Mouse (Mus musculus) T-helper 17 cell (primary cell): ENCODE results near the gene Kcnk13.

Experiments
- in situ Hi-C, 2 experiments: fragments of 300-600 bp; cut with MboI, MseI; formaldehyde crosslinking; loops; 1 replicate in 1 of 2; 2 replicates in 1 of 2; pipeline ENCODE4 v1.15.1; 2025; ENCODE audit warnings: high pct_unique_total_duplicates in 2 of 2

Gene Kcnk13

DNA sequence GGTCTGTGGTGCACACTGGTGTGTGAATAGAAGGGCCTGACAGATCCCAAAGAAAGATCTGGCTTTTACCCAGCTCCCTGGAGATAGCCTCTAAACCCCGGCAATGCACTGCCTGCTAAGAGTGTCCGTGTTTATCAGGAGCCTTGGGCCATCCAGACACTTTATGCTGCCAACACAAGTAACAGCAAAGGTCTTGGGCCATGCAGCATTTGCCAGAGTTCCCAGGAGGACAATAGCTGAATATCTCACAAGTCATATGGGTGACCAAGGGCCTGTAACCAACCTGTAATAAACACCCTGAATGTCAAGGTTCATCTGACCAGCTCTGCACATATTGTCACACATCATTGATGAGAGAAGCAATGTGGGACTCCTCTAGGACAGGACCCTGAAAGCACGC lies 123.7 kb downstream of the Kcnk13 start:
- in situ Hi-C loops, result no loop called here

DNA sequence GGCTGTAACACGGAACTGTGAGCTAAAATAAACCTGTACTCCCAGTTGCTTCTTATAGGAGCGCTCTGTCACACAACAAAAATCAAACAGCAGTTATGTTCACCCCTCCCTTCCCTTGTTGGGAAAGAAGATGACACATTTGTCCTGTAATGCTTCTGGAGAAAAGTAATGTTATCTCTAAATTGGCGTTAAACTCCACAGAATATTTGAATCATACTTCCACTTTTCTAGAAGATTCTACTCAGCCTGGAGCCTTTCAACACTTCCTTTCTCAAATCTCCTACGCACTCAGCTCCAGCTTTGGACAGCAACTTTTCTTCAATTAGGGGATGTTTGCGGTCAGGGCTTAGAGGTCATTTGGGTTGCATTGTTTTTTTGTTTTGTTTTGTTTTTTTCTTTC lies 125.0 kb downstream of the Kcnk13 start:
- in situ Hi-C loops, result no loop called here

DNA sequence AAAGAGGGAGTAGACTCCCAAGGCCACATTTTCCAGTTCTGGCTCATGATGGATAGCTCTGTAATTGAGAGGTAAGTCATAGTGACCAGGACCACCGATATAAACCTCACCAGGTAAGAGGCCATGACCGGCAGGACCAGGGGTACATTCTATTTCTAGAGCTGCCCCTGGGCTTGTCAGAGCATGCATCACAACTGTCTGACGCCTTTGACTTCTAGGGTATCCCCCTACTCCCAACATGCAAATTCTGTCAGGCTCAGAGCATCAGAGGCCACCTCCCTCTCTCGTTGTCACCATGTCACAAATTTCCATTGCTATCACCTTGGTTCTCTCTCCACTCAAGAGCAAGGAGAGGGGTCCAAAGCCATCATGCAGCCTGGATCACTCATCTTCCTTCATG lies 126.5 kb downstream of the Kcnk13 start:
- in situ Hi-C loops, result loop anchor here in 1 of 2 experiments (5.0 kb wide), 1 partner anchor 103 kb away; no protein-coding TSS in a partner anchor

DNA sequence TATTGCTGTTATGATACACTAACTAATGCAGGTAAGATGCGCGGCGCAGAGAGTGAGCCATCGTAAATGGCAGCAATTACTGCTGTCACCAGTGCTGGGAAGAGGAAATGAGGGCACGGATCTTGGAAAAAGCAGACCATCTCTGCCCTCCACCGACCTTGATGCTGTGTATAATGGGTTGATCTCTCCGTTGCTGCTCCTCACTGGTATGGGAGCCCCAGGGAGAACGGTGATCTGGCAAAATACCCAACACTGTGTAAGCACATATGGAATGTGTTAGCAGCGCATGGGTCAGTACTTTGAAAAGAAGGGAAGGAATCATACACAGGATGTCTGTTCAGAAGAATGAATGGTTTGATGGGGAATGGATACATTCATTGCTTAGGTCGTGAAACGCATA lies 128.7 kb downstream of the Kcnk13 start:
- in situ Hi-C loops, result loop anchor here in 1 of 2 experiments (5.0 kb wide), 1 partner anchor 106 kb away; no protein-coding TSS in a partner anchor

DNA sequence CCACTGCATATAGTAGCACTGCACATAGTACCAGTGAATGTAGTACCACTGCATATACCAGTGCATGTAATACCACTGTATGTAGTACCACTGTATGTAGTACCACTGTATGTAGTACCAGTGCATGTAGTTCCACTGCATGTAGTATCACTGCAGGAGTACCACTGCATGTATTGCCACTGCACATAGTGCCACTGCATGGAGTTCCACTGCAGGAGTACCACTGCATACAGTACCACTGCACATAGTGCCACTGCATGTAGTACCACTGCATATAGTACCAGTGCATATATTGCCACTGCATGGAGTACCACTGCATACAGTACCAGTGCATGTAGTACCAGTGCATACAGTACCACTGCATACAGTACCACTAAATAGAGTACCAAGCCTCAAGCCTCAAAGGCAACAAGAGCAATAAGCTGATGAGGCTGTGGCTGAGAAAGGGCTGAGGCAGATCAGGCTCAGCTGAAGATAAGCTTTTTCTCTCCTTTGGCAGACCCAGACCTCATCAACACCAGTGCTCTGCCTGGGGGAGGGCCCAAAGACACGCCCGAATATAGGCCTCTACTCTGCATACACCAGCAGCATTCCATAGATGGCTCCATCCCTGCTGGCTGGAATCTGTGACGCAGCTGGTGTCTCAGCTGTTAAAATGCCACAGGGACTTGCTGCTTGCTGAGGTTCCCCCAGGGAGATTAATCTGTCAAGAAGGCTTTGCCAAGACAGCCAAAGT lies 135.8 kb downstream of the Kcnk13 start:
- in situ Hi-C loops, result loop anchor here (10.0 kb wide), 2 partner anchors 135 to 1015 kb away; partner anchors contain the start of gene Kcnk13 (in 2 of the 2)

DNA sequence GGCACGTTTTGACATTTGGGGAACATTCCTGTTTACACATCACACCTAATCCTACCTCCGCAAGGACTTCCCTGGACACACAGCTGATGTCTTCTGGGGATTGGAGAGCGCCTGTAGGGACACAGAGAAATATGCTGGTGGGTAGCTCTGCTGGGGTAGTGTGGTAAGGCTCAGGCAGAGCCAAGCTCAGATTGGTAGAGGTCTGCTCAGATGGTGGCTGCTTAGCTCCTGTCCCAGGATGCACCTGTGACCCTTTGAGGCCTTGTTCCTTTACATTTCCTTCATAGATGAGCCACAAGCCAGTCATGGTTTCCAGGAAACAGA lies 136.4 kb downstream of the Kcnk13 start:
- in situ Hi-C loops, result loop anchor here (10.0 kb wide), 2 partner anchors 136 to 1016 kb away; partner anchors contain the start of gene Kcnk13 (in 2 of the 2)

DNA sequence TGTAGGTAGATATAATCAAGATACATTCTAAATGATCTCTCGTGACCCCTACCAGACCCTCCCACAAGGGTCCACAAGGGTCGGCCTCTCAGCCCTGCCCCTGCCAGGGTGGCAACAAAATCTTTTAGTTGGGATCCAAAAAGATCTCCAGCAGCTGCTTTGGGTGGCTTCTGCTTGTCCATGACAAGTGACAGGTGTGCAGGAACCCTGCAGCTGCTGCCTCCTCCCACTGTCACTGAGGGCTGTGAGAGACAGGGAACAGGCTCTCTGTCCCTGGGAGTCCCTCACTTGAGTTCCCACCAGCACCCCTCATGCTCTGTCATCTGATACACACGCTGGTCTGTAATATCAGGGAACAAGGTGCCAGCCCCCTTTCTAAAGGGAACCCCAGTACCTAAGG lies 137.4 kb downstream of the Kcnk13 start:
- in situ Hi-C loops, result loop anchor here (10.0 kb wide), 2 partner anchors 137 to 1017 kb away; partner anchors contain the start of gene Kcnk13 (in 2 of the 2)

DNA sequence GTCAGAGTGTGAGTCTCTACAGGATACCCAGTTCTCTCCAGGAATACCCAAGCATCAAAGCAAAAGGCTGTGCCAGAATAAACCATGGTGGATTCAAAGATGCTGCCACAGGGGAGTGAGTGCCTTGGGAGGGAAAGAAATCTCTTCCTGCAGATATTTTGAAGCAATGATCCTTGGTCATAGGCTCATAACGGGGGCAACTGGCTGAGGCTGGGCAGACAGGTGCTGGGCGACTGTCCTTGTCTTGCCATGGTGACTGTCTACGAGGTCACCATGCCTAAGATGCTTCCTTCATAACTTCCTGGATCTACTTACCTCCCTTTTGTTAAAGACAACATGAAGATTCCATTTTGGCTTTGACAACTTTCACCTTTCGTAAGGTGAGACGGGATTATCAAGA lies 140.2 kb downstream of the Kcnk13 start:
- in situ Hi-C loops, result loop anchor here (10.0 kb wide), 2 partner anchors 140 to 1020 kb away; partner anchors contain the start of gene Kcnk13 (in 2 of the 2)

DNA sequence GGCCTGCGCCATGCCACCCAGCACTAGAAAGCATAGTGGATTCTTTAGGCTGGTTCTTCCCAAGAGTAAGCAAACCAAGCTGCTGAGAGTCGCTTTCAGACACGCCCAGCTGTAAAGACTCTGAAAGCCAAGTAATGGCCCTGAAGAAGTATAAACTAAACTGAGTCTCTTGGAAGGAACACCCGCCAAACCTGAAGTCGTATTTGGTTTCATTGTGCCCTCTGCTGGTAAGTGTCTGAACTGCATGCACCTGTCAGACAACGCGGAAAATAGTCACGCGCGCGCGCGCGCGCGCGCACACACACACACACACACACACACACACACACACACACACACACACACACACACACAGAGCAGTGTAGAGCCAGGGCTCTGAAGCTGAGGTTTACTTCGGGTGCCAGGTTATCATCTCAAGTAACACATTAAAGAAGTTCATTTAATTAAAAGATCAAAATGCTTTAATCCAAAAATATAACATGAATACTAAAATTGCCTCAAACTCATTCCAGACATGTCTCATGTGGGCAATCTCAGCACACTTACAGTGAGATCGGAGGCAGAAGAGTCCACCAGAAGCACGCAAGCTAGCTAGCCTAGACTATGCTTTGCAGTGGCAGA lies 142.1 kb downstream of the Kcnk13 start:
- in situ Hi-C loops, result loop anchor here (10.0 kb wide), 2 partner anchors 142 to 1022 kb away; partner anchors contain the start of gene Kcnk13 (in 2 of the 2)

DNA sequence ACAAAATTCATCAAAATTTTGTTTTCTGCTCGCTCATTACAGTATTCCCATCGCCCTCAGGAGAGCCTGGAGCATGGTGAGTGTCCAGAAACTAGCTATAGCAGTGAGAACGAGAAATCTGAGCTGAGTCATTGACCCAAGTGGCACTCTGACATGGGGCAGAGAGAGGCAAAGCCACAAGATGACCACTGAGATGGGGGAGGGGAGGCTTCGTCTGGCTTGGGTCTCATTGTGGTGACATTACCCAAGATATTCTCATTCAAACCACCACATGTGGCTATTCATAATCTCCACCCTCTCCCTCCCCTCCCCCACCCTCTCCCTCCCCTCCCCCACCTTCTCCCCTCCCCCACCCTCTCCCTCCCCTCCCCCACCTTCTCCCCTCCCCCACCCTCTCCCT lies 143.1 kb downstream of the Kcnk13 start:
- in situ Hi-C loops, result loop anchor here (10.0 kb wide), 2 partner anchors 143 to 1023 kb away; partner anchors contain the start of gene Kcnk13 (in 2 of the 2)

DNA sequence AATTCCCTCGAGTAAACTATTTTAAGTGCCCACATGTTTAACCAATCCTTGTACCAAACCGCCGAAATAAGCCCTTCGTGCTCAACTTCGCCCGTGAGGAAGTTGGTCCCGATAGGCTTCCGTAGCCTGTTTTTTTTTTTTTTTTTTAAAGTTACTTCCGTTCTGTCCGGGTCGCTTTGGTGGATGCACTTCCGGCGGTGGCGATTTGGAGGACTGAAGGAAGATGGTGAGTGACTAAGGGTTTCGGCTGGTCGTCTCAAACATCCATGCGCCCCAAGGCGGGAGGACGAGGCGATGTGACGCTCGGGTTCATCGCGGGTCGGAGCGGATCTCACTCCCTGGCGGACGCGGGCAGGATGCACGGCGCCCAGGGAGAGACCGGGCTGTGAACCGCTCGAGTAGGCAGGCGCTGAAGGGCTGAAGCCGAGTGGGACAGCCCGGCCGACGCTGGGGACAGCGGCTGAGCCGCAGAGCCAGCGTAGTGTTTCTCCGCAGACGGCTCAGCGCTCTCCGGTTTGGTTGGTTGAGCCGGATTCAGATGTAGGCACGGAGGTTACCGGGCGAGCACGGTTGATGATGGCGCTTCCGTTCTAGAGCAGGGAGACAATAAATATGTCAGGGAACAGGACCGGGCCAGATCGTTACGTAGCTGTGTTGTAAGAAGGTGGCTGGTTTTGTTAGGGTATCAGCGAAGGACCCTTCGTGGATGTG lies 145.8 kb downstream of the Kcnk13 start, which contains the start of gene Psmc1:
TSS of gene Psmc1 (plus strand) at position 169 of the 711 bp plus-strand sequence.
- in situ Hi-C loops, result loop anchor here (5.0 to 10.0 kb wide), 3 partner anchors 145 to 1025 kb away; partner anchors contain the start of genes Kcnk13 (in 2 of the 2) and Foxn3 (in 1 of the 2)
